Mouse (Mus musculus): ENCODE measurements around the gene Card14. TPM values are rescaled to one million over a fixed set of nuclear protein-coding genes. Genes with fewer than 3 reads are reported as not detected.
"Not testable (repeated sequence)": the region's sequence is repeated elsewhere in the genome, so short reads cannot be mapped to it uniquely, and the experiment has no call there.

Card14 gene
- polyA plus RNA-seq, 1 experiment from 2014 or later = 0.39 TPM

- H3K27ac ChIP-seq (replicated peaks in 1 of 2; ENCODE audit: control insufficient read depth in 1 of 2, insufficient read depth in 1 of 2, low read depth in 2 of 2, low read length in 2 of 2) = no peak overlapping the region; a peak in 1 of 4 replicates
- H3K4me2 ChIP-seq (ENCODE audit: low read length) = no peak overlapping the region
- H3K9me3 ChIP-seq (ENCODE audit: control insufficient read depth, low read length) = no peaks in the 10 kb centered on the region
- ATAC-seq (ENCODE audit: insufficient number of reproducible peaks, insufficient read depth, low FRiP score, low read depth) = no peak
- 34% methylated on average over 4 of the region's 4 CpGs for WGBS
- no peak overlapping the region for H3K9ac ChIP-seq (ENCODE audit: low read length)
- H3K27me3 ChIP-seq (ENCODE audit: control insufficient read depth, insufficient read depth, low read length) = no peaks in the 10 kb centered on the region
- 0 out of 2 replicates have a peak, but pooled peaks cover 5% of the 10 kb centered on the region for H3K36me3 ChIP-seq (ENCODE audit: control insufficient read depth, insufficient read depth, low read length)
- peaks cover 26 to 31% of the 10 kb centered on the region in 2 experiments for H3K4me1 ChIP-seq (ENCODE audit: control insufficient read depth in 2 of 2, insufficient read depth in 2 of 2, low read length in 2 of 2)
- H3K4me3 ChIP-seq (ENCODE audit: control insufficient read depth in 1 of 2, insufficient read depth in 1 of 2, low read depth in 1 of 2, low read length in 2 of 2) = no peak overlapping the region
Measured at GRCm38 (mm10) chr11:119384904-119385303, 77.3 kb downstream of the Card14 start.

GRCm38 (mm10) chr11:119386306-119386705 is 78.7 kb downstream of the Card14 start:
- Histone ChIP-seq H3K4me1 (ENCODE audit: control insufficient read depth in 2 of 2, insufficient read depth in 2 of 2, low read length in 2 of 2) (peaks cover 29 to 32% of the 10 kb centered on the region in 2 experiments), H3K9ac (ENCODE audit: low read length) (no peak overlapping the region), H3K27ac (replicated peaks in 1 of 2; ENCODE audit: control insufficient read depth in 1 of 2, insufficient read depth in 1 of 2, low read depth in 2 of 2, low read length in 2 of 2) (no peak overlapping the region), H3K4me3 (ENCODE audit: control insufficient read depth in 1 of 2, insufficient read depth in 1 of 2, low read depth in 1 of 2, low read length in 2 of 2) (no peak overlapping the region), H3K4me2 (ENCODE audit: low read length) (no peak overlapping the region), H3K9me3 (ENCODE audit: control insufficient read depth, low read length) (no peaks in the 10 kb centered on the region), H3K36me3 (ENCODE audit: control insufficient read depth, insufficient read depth, low read length) (no peaks in the 10 kb centered on the region), H3K27me3 (ENCODE audit: control insufficient read depth, insufficient read depth, low read length) (no peaks in the 10 kb centered on the region)
- no peak for ATAC-seq (ENCODE audit: insufficient number of reproducible peaks, insufficient read depth, low FRiP score, low read depth)
- WGBS = 93% methylated on average over 5 of the region's 5 CpGs

- not testable (repeated sequence) for H3K36me3 ChIP-seq (ENCODE audit: control insufficient read depth, insufficient read depth, low read length); H3K4me2 ChIP-seq (ENCODE audit: low read length); H3K9me3 ChIP-seq (ENCODE audit: control insufficient read depth, low read length); H3K27me3 ChIP-seq (ENCODE audit: control insufficient read depth, insufficient read depth, low read length); H3K4me3 ChIP-seq (ENCODE audit: control insufficient read depth in 1 of 2, insufficient read depth in 1 of 2, low read depth in 1 of 2, low read length in 2 of 2); ATAC-seq (ENCODE audit: insufficient number of reproducible peaks, insufficient read depth, low FRiP score, low read depth)
- peaks cover 29 to 31% of the 10 kb centered on the region in 2 experiments for H3K4me1 ChIP-seq (ENCODE audit: control insufficient read depth in 2 of 2, insufficient read depth in 2 of 2, low read length in 2 of 2)
- H3K27ac ChIP-seq (replicated peaks in 1 of 2; ENCODE audit: control insufficient read depth in 1 of 2, insufficient read depth in 1 of 2, low read depth in 2 of 2, low read length in 2 of 2) = peak overlapping the region; percentile 74 to 79
- 0% methylated on average over 3 of the region's 3 CpGs for WGBS
- 0 out of 2 replicates have a peak overlapping the region, but pooled peaks have one; percentile 5 for H3K9ac ChIP-seq (ENCODE audit: low read length)
Measured at GRCm38 (mm10) chr11:119387273-119387672, 79.7 kb downstream of the Card14 start.

- under 1% methylated on average over 35 of the region's 35 CpGs for WGBS
Measured at GRCm38 (mm10) chr11:119389851-119390270, 82.3 kb downstream of the Card14 start.

GRCm38 (mm10) chr11:119390271-119391231 is 83.0 kb downstream of the Card14 start:
- 2% methylated on average over 53 of the region's 53 CpGs for WGBS
- Histone ChIP-seq H3K27ac (replicated peaks in 1 of 2; ENCODE audit: control insufficient read depth in 1 of 2, insufficient read depth in 1 of 2, low read depth in 2 of 2, low read length in 2 of 2) (peak overlapping the region; percentile 84 to 98), H3K27me3 (ENCODE audit: control insufficient read depth, insufficient read depth, low read length) (no peaks in the 10 kb centered on the region), H3K4me1 (ENCODE audit: control insufficient read depth in 2 of 2, insufficient read depth in 2 of 2, low read length in 2 of 2) (peaks cover 31 to 41% of the 10 kb centered on the region in 2 experiments), H3K9me3 (ENCODE audit: control insufficient read depth, low read length) (no peaks in the 10 kb centered on the region), H3K36me3 (ENCODE audit: control insufficient read depth, insufficient read depth, low read length) (no peaks in the 10 kb centered on the region), H3K9ac (ENCODE audit: low read length) (peak overlapping the region; percentile 93), H3K4me2 (ENCODE audit: low read length) (peak overlapping the region; percentile 96), H3K4me3 (ENCODE audit: control insufficient read depth in 1 of 2, insufficient read depth in 1 of 2, low read depth in 1 of 2, low read length in 2 of 2) (peak overlapping the region; percentile 80 to 81)
- peak; percentile 47 for ATAC-seq (ENCODE audit: insufficient number of reproducible peaks, insufficient read depth, low FRiP score, low read depth)

More at GRCm38 (mm10) chr11:119389851-119390270, 82.3 kb downstream of the Card14 start:
- peak overlapping the region; percentile 93 for H3K9ac ChIP-seq (ENCODE audit: low read length)
- peak; percentile 63 for ATAC-seq (ENCODE audit: insufficient number of reproducible peaks, insufficient read depth, low FRiP score, low read depth)
- H3K27ac ChIP-seq (replicated peaks in 1 of 2; ENCODE audit: control insufficient read depth in 1 of 2, insufficient read depth in 1 of 2, low read depth in 2 of 2, low read length in 2 of 2) = peak overlapping the region; percentile 84 to 98
- peak overlapping the region; percentile 80 to 81 for H3K4me3 ChIP-seq (ENCODE audit: control insufficient read depth in 1 of 2, insufficient read depth in 1 of 2, low read depth in 1 of 2, low read length in 2 of 2)
- H3K4me1 ChIP-seq (ENCODE audit: control insufficient read depth in 2 of 2, insufficient read depth in 2 of 2, low read length in 2 of 2) = peaks cover 34 to 41% of the 10 kb centered on the region in 2 experiments
- peak overlapping the region; percentile 96 for H3K4me2 ChIP-seq (ENCODE audit: low read length)
- no peaks in the 10 kb centered on the region for H3K9me3 ChIP-seq (ENCODE audit: control insufficient read depth, low read length)
- no peaks in the 10 kb centered on the region for H3K27me3 ChIP-seq (ENCODE audit: control insufficient read depth, insufficient read depth, low read length)
- no peaks in the 10 kb centered on the region for H3K36me3 ChIP-seq (ENCODE audit: control insufficient read depth, insufficient read depth, low read length)

- ATAC-seq (ENCODE audit: insufficient number of reproducible peaks, insufficient read depth, low FRiP score, low read depth) = no peak
- Histone ChIP-seq H3K4me1 (ENCODE audit: control insufficient read depth in 2 of 2, insufficient read depth in 2 of 2, low read length in 2 of 2) (peaks cover 31 to 41% of the 10 kb centered on the region in 2 experiments), H3K36me3 (ENCODE audit: control insufficient read depth, insufficient read depth, low read length) (peaks cover 5% of the 10 kb centered on the region; the same call in 1 of the 2 replicates), H3K9ac (ENCODE audit: low read length) (peak overlapping the region; percentile 93; the same call in 1 of the 2 replicates), H3K27me3 (ENCODE audit: control insufficient read depth, insufficient read depth, low read length) (no peaks in the 10 kb centered on the region), H3K27ac (replicated peaks in 1 of 2; ENCODE audit: control insufficient read depth in 1 of 2, insufficient read depth in 1 of 2, low read depth in 2 of 2, low read length in 2 of 2) (peak overlapping the region; percentile 84 to 98), H3K4me3 (ENCODE audit: control insufficient read depth in 1 of 2, insufficient read depth in 1 of 2, low read depth in 1 of 2, low read length in 2 of 2) (peak overlapping the region in 1 of 2 experiments; percentile 81; a peak in 2 of 4 replicates), H3K4me2 (ENCODE audit: low read length) (peak overlapping the region; percentile 96), H3K9me3 (ENCODE audit: control insufficient read depth, low read length) (no peaks in the 10 kb centered on the region)
- 37% methylated on average over 7 of the region's 7 CpGs for WGBS
Measured at GRCm38 (mm10) chr11:119391386-119392000, 83.9 kb downstream of the Card14 start.

- H3K4me2 ChIP-seq (ENCODE audit: low read length) = peak overlapping the region; percentile 96
- peak overlapping the region in 1 of 2 experiments; percentile 58; a peak in 2 of 4 replicates for H3K4me3 ChIP-seq (ENCODE audit: control insufficient read depth in 1 of 2, insufficient read depth in 1 of 2, low read depth in 1 of 2, low read length in 2 of 2)
- 8% methylated on average over 12 of the region's 12 CpGs for WGBS
- H3K9me3 ChIP-seq (ENCODE audit: control insufficient read depth, low read length) = no peaks in the 10 kb centered on the region
- no peaks in the 10 kb centered on the region for H3K27me3 ChIP-seq (ENCODE audit: control insufficient read depth, insufficient read depth, low read length)
- ATAC-seq (ENCODE audit: insufficient number of reproducible peaks, insufficient read depth, low FRiP score, low read depth) = no peak
- peak overlapping the region; percentile 77 for H3K9ac ChIP-seq (ENCODE audit: low read length)
- peaks cover 9% of the 10 kb centered on the region; the same call in 1 of the 2 replicates for H3K36me3 ChIP-seq (ENCODE audit: control insufficient read depth, insufficient read depth, low read length)
- peak overlapping the region; percentile 36 to 98 for H3K27ac ChIP-seq (replicated peaks in 1 of 2; ENCODE audit: control insufficient read depth in 1 of 2, insufficient read depth in 1 of 2, low read depth in 2 of 2, low read length in 2 of 2)
- H3K4me1 ChIP-seq (ENCODE audit: control insufficient read depth in 2 of 2, insufficient read depth in 2 of 2, low read length in 2 of 2) = peaks cover 28 to 36% of the 10 kb centered on the region in 2 experiments
Measured at GRCm38 (mm10) chr11:119392001-119392614, 84.5 kb downstream of the Card14 start.
